Mouse (Mus musculus) G1E (cell line): ENCODE measurements around the gene Hoxb6.

Experiments used
- CTCF ChIP-seq: IDR thresholded peaks from 2 replicates; pipeline ENCODE4 v1.5.1; 2012; ENCODE audit warnings: low read depth, low read length, inconsistent platforms, mixed read lengths
- TAL1 ChIP-seq: conservative IDR thresholded peaks from 2 replicates; pipeline ENCODE4 v1.6.1; 2012; ENCODE audit warnings: low read depth, low read length, inconsistent platforms, mixed read lengths

DNA sequence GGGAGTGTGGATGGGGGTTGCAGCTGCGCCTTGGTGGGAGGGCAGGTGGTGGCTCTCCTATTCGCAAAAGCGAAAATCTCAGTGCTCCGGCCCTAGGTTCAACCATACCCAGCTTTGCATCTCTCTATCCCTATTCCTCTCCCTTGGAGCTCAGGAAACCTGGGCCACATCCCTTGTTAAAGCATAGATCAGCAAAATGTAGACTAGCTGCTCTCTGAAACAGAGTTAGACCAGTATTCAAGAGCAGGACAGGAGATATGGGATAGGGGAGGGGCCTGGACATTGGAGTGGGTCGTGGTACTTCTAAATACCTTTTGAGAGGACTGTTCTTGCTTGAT is 23.0 kb downstream of the Hoxb6 start:
- TF ChIP-seq CTCF (no peak), TAL1 (no peak)
